Mouse (Mus musculus): ENCODE results near the gene Gpr137. TPM values are rescaled to one million over a fixed set of nuclear protein-coding genes. Genes with fewer than 3 reads are reported as not detected.

Gene Gpr137
- polyA plus RNA-seq, 1 experiment from 2014 or later, result 25.2 TPM

GRCm38 (mm10) chr19:6925611-6926329, 16.5 kb downstream of the Gpr137 start:
- no peaks in the 10 kb centered on the region for H3K36me3 ChIP-seq (ENCODE audit: control insufficient read depth, insufficient read depth, low read length)
- peaks cover 19% of the 10 kb centered on the region for H3K4me1 ChIP-seq (replicated peaks; ENCODE audit: control insufficient read depth, insufficient read depth, low read length)
- WGBS, result 15% methylated on average over 36 of the region's 40 CpGs
- no peaks in the 10 kb centered on the region for H3K9me3 ChIP-seq (ENCODE audit: control insufficient read depth, low read length)
- H3K27ac ChIP-seq (ENCODE audit: low read length), result no peak overlapping the region
- H3K4me3 ChIP-seq (ENCODE audit: low read length), result peak overlapping the region; percentile 25
- H3K9ac ChIP-seq (ENCODE audit: low read length), result no peak overlapping the region
- ATAC-seq (ENCODE audit: low read depth), result no peak
- peak overlapping the region; percentile 42 for H3K4me2 ChIP-seq (ENCODE audit: low read depth, low read length)
- H3K27me3 ChIP-seq (ENCODE audit: control insufficient read depth, insufficient read depth, low read depth, low read length), result peaks cover 70% of the 10 kb centered on the region

GRCm38 (mm10) chr19:6925307-6925573, 17.0 kb downstream of the Gpr137 start, which contains the start of gene Catsperz:
Gene Catsperz (minus strand): TSS chr19:6925380.
- peak within 1 kb of the TSS; percentile 25 for H3K4me3 ChIP-seq (ENCODE audit: low read length)
- H3K9me3 ChIP-seq (ENCODE audit: control insufficient read depth, low read length), result no peaks in the 10 kb centered on the region
- peak within 1 kb of the TSS; percentile 43 for H3K9ac ChIP-seq (ENCODE audit: low read length)
- H3K4me2 ChIP-seq (ENCODE audit: low read depth, low read length), result peak within 1 kb of the TSS; percentile 42
- H3K36me3 ChIP-seq (ENCODE audit: control insufficient read depth, insufficient read depth, low read length), result no peaks in the 10 kb centered on the region
- ATAC-seq (ENCODE audit: low read depth), result no peak
- peaks cover 65% of the 10 kb centered on the region for H3K27me3 ChIP-seq (ENCODE audit: control insufficient read depth, insufficient read depth, low read depth, low read length)
- WGBS, result 2% methylated on average over 9 of the region's 9 CpGs
- peaks cover 24% of the 10 kb centered on the region for H3K4me1 ChIP-seq (replicated peaks; ENCODE audit: control insufficient read depth, insufficient read depth, low read length)
- H3K27ac ChIP-seq (ENCODE audit: low read length), result no peak within 1 kb of the TSS

DNA sequence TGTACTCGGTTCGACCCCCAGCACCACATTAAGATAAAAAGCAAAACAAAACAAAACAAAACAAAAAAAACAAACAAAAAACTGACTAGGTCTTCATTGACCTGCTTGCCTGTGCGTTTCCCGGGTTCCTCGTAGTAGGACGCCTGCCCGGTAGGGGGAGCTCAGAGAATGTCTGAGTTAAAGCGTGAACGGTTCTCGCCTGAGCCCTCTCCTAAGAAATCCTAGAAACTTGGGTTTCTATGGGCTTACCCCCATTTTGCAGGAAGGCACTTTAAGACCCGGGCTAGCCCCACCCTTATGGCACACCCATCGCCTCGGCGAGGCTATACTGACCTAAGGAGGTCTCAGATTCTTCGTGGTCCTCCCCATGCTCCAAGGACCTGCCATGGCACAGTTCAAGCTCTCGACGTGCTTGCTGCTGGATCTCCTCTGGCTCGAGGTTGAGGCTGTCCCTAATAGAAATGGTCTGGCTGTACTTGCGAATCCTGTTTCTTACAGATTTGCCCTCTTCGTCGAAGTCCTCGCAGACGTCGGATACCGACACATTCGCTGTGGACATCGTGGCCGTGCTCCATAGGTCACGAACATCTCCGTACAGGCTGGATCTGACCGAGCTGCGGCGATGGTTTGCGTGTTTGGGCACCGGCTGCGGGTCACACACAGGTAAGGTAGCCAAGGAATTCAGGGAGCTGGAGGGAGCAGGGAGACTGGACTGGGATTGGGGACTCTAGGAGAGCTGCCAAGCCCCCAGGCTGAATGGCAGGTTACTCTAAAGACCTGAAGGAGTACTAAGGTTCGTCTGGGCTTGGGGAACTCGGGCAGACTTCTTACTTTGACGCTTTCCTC, 17.6 kb downstream of the Gpr137 start:
- peaks cover 65% of the 10 kb centered on the region for H3K27me3 ChIP-seq (ENCODE audit: control insufficient read depth, insufficient read depth, low read depth, low read length)
- H3K36me3 ChIP-seq (ENCODE audit: control insufficient read depth, insufficient read depth, low read length), result no peaks in the 10 kb centered on the region
- peak overlapping the region; percentile 43 for H3K9ac ChIP-seq (ENCODE audit: low read length)
- peaks cover 30% of the 10 kb centered on the region for H3K4me1 ChIP-seq (replicated peaks; ENCODE audit: control insufficient read depth, insufficient read depth, low read length)
- no peak overlapping the region for H3K27ac ChIP-seq (ENCODE audit: low read length)
- ATAC-seq (ENCODE audit: low read depth), result no peak
- H3K4me2 ChIP-seq (ENCODE audit: low read depth, low read length), result peak overlapping the region; percentile 42
- peak overlapping the region; percentile 25 for H3K4me3 ChIP-seq (ENCODE audit: low read length)
- H3K9me3 ChIP-seq (ENCODE audit: control insufficient read depth, low read length), result no peaks in the 10 kb centered on the region
- WGBS, result 3% methylated on average over 39 of the region's 39 CpGs

DNA sequence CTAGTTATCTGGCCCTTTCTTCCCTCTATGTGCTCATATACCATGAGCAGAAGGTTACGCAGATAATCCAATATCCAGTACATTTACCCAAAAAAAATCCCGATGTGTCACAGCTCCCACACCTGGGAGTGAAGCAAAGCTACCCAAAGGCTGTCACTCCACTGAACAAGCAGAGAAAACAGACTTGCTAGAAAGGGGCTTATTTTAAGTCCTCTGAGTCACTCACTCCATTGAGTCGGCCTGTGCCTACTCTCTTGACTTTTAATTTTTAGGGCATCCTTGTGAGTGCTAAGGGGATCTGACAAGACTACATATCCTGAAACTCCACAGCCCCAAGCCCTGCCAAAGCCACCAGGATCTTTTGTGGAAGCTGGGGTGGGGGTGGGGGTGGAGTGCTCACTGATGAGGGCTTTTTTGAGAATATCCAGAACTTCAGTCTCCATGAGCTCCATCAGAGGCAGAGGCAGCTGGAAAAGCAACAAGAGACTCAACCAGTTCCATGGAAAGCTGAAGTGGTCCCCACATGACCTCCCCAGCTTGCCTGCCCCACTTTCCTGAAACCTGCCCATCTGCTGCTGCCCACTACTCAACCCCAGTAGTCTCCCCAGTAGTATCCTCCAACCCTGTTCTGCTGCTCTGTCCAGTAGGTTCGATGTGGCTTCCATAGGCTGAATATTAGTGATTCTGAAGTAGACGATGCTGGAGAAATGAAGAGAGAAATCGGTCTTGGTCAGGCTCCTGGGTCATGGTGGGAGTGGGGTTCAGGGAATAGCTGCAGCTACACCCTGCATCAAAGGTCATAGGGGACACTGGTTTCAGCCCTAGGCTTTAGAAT, 19.2 kb downstream of the Gpr137 start:
- Histone ChIP-seq H3K9me3 (ENCODE audit: control insufficient read depth, low read length) (no peaks in the 10 kb centered on the region), H3K4me2 (ENCODE audit: low read depth, low read length) (peak overlapping the region; percentile 97; the same call in 1 of the 2 replicates), H3K36me3 (ENCODE audit: control insufficient read depth, insufficient read depth, low read length) (no peaks in the 10 kb centered on the region), H3K4me1 (replicated peaks; ENCODE audit: control insufficient read depth, insufficient read depth, low read length) (peaks cover 30% of the 10 kb centered on the region), H3K4me3 (ENCODE audit: low read length) (no peak overlapping the region), H3K9ac (ENCODE audit: low read length) (no peak overlapping the region), H3K27me3 (ENCODE audit: control insufficient read depth, insufficient read depth, low read depth, low read length) (peaks cover 54% of the 10 kb centered on the region), H3K27ac (ENCODE audit: low read length) (no peak overlapping the region)
- WGBS, result 65% methylated on average over 6 of the region's 6 CpGs
- ATAC-seq (ENCODE audit: low read depth), result no peak

GRCm38 (mm10) chr19:6921647-6922567, 20.4 kb downstream of the Gpr137 start, which contains the start of gene Esrra:
Gene Esrra (minus strand): TSS chr19:6921813.
- peak within 1 kb of the TSS; percentile 85 for H3K4me3 ChIP-seq (ENCODE audit: low read length)
- H3K9ac ChIP-seq (ENCODE audit: low read length), result peak within 1 kb of the TSS; percentile 84
- ATAC-seq (ENCODE audit: low read depth), result peak; percentile 95
- peaks cover 42% of the 10 kb centered on the region for H3K27me3 ChIP-seq (ENCODE audit: control insufficient read depth, insufficient read depth, low read depth, low read length)
- H3K4me1 ChIP-seq (replicated peaks; ENCODE audit: control insufficient read depth, insufficient read depth, low read length), result peaks cover 30% of the 10 kb centered on the region
- H3K9me3 ChIP-seq (ENCODE audit: control insufficient read depth, low read length), result no peaks in the 10 kb centered on the region
- H3K4me2 ChIP-seq (ENCODE audit: low read depth, low read length), result peak within 1 kb of the TSS; percentile 97
- WGBS, result under 1% methylated on average over 58 of the region's 66 CpGs
- peak within 1 kb of the TSS; percentile 80 for H3K27ac ChIP-seq (ENCODE audit: low read length)
- H3K36me3 ChIP-seq (ENCODE audit: control insufficient read depth, insufficient read depth, low read length), result no peaks in the 10 kb centered on the region

GRCm38 (mm10) chr19:6920741-6921636, 21.3 kb downstream of the Gpr137 start:
- peak overlapping the region; percentile 85 for H3K4me3 ChIP-seq (ENCODE audit: low read length)
- no peak for ATAC-seq (ENCODE audit: low read depth)
- peaks cover 28% of the 10 kb centered on the region for H3K4me1 ChIP-seq (replicated peaks; ENCODE audit: control insufficient read depth, insufficient read depth, low read length)
- under 1% methylated on average over 43 of the region's 48 CpGs for WGBS
- no peaks in the 10 kb centered on the region for H3K9me3 ChIP-seq (ENCODE audit: control insufficient read depth, low read length)
- H3K9ac ChIP-seq (ENCODE audit: low read length), result peak overlapping the region; percentile 84
- no peaks in the 10 kb centered on the region for H3K36me3 ChIP-seq (ENCODE audit: control insufficient read depth, insufficient read depth, low read length)
- H3K27ac ChIP-seq (ENCODE audit: low read length), result peak overlapping the region; percentile 80
- peak overlapping the region; percentile 97 for H3K4me2 ChIP-seq (ENCODE audit: low read depth, low read length)
- H3K27me3 ChIP-seq (ENCODE audit: control insufficient read depth, insufficient read depth, low read depth, low read length), result peaks cover 33% of the 10 kb centered on the region

DNA sequence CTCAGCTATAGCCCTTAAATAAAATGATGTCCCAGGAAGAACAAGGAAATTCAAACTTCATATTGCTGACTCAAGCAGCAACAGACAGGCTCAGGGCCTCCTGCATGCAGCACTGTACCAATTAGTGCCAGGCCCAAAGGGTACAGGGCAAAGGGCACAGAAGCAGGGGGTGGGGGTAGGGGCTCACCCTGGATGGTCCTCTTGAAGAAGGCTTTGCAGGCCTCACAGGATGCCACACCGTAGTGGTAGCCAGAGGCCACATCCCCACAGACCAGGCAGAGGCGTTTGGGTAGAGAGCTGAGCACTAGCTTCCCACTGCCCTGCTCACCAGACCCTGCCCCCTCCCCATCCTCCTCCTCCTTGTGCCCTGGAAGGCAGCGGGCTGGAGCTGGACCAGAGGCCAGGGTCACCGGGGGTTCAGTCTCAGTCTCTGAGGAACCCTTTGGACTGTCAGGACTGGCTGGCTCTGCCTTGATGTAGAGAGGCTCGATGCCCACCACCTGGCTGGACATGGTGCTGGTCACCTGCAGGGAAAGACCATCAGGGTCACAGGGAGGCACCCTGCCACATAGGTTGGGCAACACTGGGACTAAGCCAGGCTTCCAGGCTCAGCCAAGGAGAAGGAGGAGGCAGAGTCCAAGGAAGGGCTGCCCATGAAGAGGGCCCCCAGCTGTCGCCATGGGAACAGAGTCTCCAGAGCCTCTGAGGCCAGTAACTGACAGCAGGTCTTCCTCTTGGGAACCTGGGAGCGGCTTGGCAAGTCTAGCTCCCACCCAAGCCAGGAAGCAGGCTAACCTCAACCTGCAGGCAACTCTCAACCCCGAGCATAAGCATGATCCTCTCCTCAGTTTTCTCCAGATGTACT, 22.2 kb downstream of the Gpr137 start:
- H3K9me3 ChIP-seq (ENCODE audit: control insufficient read depth, low read length), result no peaks in the 10 kb centered on the region
- H3K4me3 ChIP-seq (ENCODE audit: low read length), result peak overlapping the region; percentile 85
- no peak for ATAC-seq (ENCODE audit: low read depth)
- H3K27me3 ChIP-seq (ENCODE audit: control insufficient read depth, insufficient read depth, low read depth, low read length), result peaks cover 24% of the 10 kb centered on the region
- 28% methylated on average over 8 of the region's 8 CpGs for WGBS
- peak overlapping the region; percentile 97 for H3K4me2 ChIP-seq (ENCODE audit: low read depth, low read length)
- peak overlapping the region; percentile 84 for H3K9ac ChIP-seq (ENCODE audit: low read length)
- peak overlapping the region; percentile 80 for H3K27ac ChIP-seq (ENCODE audit: low read length)
- H3K36me3 ChIP-seq (ENCODE audit: control insufficient read depth, insufficient read depth, low read length), result no peaks in the 10 kb centered on the region
- peaks cover 19% of the 10 kb centered on the region for H3K4me1 ChIP-seq (replicated peaks; ENCODE audit: control insufficient read depth, insufficient read depth, low read length)

Measured in lung, embryonic 16.5 days (tissue).